Mouse (Mus musculus) hindbrain, embryonic 11.5 days (tissue): ENCODE results near the gene Gm43064. TPM values are rescaled to one million over a fixed set of nuclear protein-coding genes. Genes with fewer than 3 reads are reported as not detected.

Source experiments
- ATAC-seq: fragments of 200-750 bp; cut with Nextera tagmentation; 2 replicates; pipeline ENCODE4 v1.8.0; 2017; ENCODE audit warnings: mild to moderate bottlenecking, moderate TSS enrichment, moderate library complexity; ENCODE audit not compliant: low FRiP score
- DNase-seq: peaks from one replicate; pipeline ENCODE4 v3.0.0-alpha.2; 2015; ENCODE audit warnings: low spot score
- H3K27ac ChIP-seq: fragments of 300-500 bp; sonication (generic); 2 replicates; pipeline ENCODE4 v1.5.1; 2014; ENCODE audit warnings: mild to moderate bottlenecking, low read depth, low read length
- H3K27me3 ChIP-seq: fragments of 300-500 bp; sonication (generic); 2 replicates; pipeline ENCODE4 v1.6.1; 2014; ENCODE audit warnings: mild to moderate bottlenecking, low read length, moderate library complexity, mixed read lengths; ENCODE audit not compliant: control insufficient read depth, insufficient read depth
- H3K36me3 ChIP-seq: fragments of 300-500 bp; sonication (generic); 2 replicates; pipeline ENCODE4 v1.6.1; 2014; ENCODE audit warnings: mild to moderate bottlenecking, low read length, moderate library complexity, mixed read lengths; ENCODE audit not compliant: control insufficient read depth, insufficient read depth
- H3K4me1 ChIP-seq: fragments of 300-500 bp; sonication (generic); replicated peaks from 2 replicates; pipeline ENCODE4 v1.6.1; 2014; ENCODE audit warnings: low read length, mixed read lengths; ENCODE audit not compliant: control insufficient read depth, insufficient read depth
- H3K4me2 ChIP-seq: fragments of 300-500 bp; sonication (generic); replicated peaks from 2 replicates; pipeline ENCODE4 v1.6.1; 2014; ENCODE audit warnings: mild to moderate bottlenecking, low read depth, low read length
- H3K4me3 ChIP-seq: fragments of 300-500 bp; sonication (generic); 2 replicates; pipeline ENCODE4 v1.5.1; 2014; ENCODE audit warnings: low read depth, low read length
- H3K9ac ChIP-seq: fragments of 300-500 bp; sonication (generic); 2 replicates; pipeline ENCODE4 v1.6.1; 2014; ENCODE audit warnings: low read depth, low read length
- H3K9me3 ChIP-seq: fragments of 300-500 bp; sonication (generic); 2 replicates; pipeline ENCODE4 v1.6.1; 2016; ENCODE audit warnings: low read length; ENCODE audit not compliant: control insufficient read depth
- WGBS: fragments of 180-500 bp; shearing (Covaris S2); extraction: QIAGEN DNeasy Blood & Tissue Kit; methylation state at CpG from one replicate; pipeline ENCODE4 v1.1.7; 2014; 5-methylcytosine and 5-hydroxymethylcytosine counted together
- polyA plus RNA-seq: library from polyadenylated mRNA; unstranded; fragments of >200 nt; fragmentation: Nextera tagmentation; extraction: Ambion mirVana; gene quantifications from 2 replicates; pipeline ENCODE4 v1.2.1, GENCODE M21; 2014

Gm43064 gene
- polyA plus RNA-seq, 1 experiment from 2014 or later = 0.37 TPM

- no peaks in the 10 kb centered on the region for H3K9me3 ChIP-seq
- ATAC-seq (no peak), DNase-seq (no peak)
- no peak overlapping the region for H3K4me2 ChIP-seq
- H3K4me3 ChIP-seq = no peak overlapping the region
- no peak overlapping the region for H3K9ac ChIP-seq
- no peaks in the 10 kb centered on the region for H3K4me1 ChIP-seq
- no peak overlapping the region for H3K27ac ChIP-seq
- H3K36me3 ChIP-seq = no peaks in the 10 kb centered on the region
- H3K27me3 ChIP-seq = no peaks in the 10 kb centered on the region
- 88% methylated on average over 4 of the region's 4 CpGs for WGBS
These were observed 58.6 kb downstream of the Gm43064 start for GRCm38 (mm10) chr3:103868008-103868407.

GRCm38 (mm10) chr3:103872663-103873098 lies 63.3 kb downstream of the Gm43064 start:
- WGBS = 58% methylated on average over 3 of the region's 3 CpGs
- H3K4me1 ChIP-seq = no peaks in the 10 kb centered on the region
- no peak overlapping the region for H3K4me3 ChIP-seq
- DNase-seq = no peak
- H3K4me2 ChIP-seq = no peak overlapping the region
- H3K36me3 ChIP-seq = no peaks in the 10 kb centered on the region
- ATAC-seq = no peak
- no peaks in the 10 kb centered on the region for H3K9me3 ChIP-seq
- H3K27me3 ChIP-seq = no peaks in the 10 kb centered on the region
- H3K9ac ChIP-seq = no peak overlapping the region
- no peak overlapping the region for H3K27ac ChIP-seq

- 71% methylated on average over 7 of the region's 7 CpGs for WGBS
These were observed 65.0 kb downstream of the Gm43064 start for GRCm38 (mm10) chr3:103874329-103874728.

GRCm38 (mm10) chr3:103885946-103886345 lies 76.6 kb downstream of the Gm43064 start:
- no peaks in the 10 kb centered on the region for H3K4me1 ChIP-seq

More at GRCm38 (mm10) chr3:103874329-103874728, 65.0 kb downstream of the Gm43064 start:
- Histone ChIP-seq H3K4me2 (no peak overlapping the region), H3K36me3 (no peaks in the 10 kb centered on the region), H3K4me3 (no peak overlapping the region), H3K9ac (no peak overlapping the region), H3K4me1 (no peaks in the 10 kb centered on the region), H3K27me3 (no peaks in the 10 kb centered on the region), H3K27ac (no peak overlapping the region), H3K9me3 (no peaks in the 10 kb centered on the region)
- no peak for ATAC-seq
- no peak for DNase-seq

GRCm38 (mm10) chr3:103887581-103887980 lies 78.2 kb downstream of the Gm43064 start:
- H3K4me3 ChIP-seq = no peak overlapping the region
- WGBS = 43% methylated on average over 3 of the region's 3 CpGs
- no peak overlapping the region for H3K4me2 ChIP-seq
- H3K27me3 ChIP-seq = no peaks in the 10 kb centered on the region
- ATAC-seq (no peak), DNase-seq (peak; percentile 63)
- no peak overlapping the region for H3K27ac ChIP-seq
- no peaks in the 10 kb centered on the region for H3K36me3 ChIP-seq
- H3K4me1 ChIP-seq = no peaks in the 10 kb centered on the region
- no peak overlapping the region for H3K9ac ChIP-seq
- H3K9me3 ChIP-seq = no peaks in the 10 kb centered on the region

More at GRCm38 (mm10) chr3:103885946-103886345, 76.6 kb downstream of the Gm43064 start:
- H3K4me2 ChIP-seq = no peak overlapping the region
- no peak overlapping the region for H3K27ac ChIP-seq
- H3K27me3 ChIP-seq = no peaks in the 10 kb centered on the region
- H3K4me3 ChIP-seq = no peak overlapping the region
- ATAC-seq (no peak), DNase-seq (no peak)
- WGBS = 87% methylated on average over 11 of the region's 11 CpGs
- no peaks in the 10 kb centered on the region for H3K36me3 ChIP-seq
- H3K9me3 ChIP-seq = no peaks in the 10 kb centered on the region
- no peak overlapping the region for H3K9ac ChIP-seq

Other genes with a start within 250 kb of the Gm43064 start
- 2.7 and 3.1 TPM in 2 replicates for gene Syt6, start 234.3 kb upstream of the Gm43064 start, polyA plus RNA-seq
- 0.22 TPM in 1 of 2 replicates, not detected in the other for gene Atg4a-ps, start 163.5 kb upstream of the Gm43064 start, polyA plus RNA-seq
- gene Olfml3, start 71.6 kb upstream of the Gm43064 start, polyA plus RNA-seq = 12.4 and 13.3 TPM in 2 replicates
- not detected in 2 replicates for gene Gm10964, start 70.2 kb upstream of the Gm43064 start, polyA plus RNA-seq
- 14.9 and 17.4 TPM in 2 replicates for gene Hipk1, start 18.0 kb upstream of the Gm43064 start, polyA plus RNA-seq
- gene Dclre1b, start 129 bp upstream of the Gm43064 start, polyA plus RNA-seq = 31.4 and 40.3 TPM in 2 replicates
- gene Ap4b1, start 53 bp upstream of the Gm43064 start, polyA plus RNA-seq = 24.7 and 25.2 TPM in 2 replicates
- 0.18 and 0.65 TPM in 2 replicates for gene Bcl2l15, start 23.0 kb downstream of the Gm43064 start, polyA plus RNA-seq
- 0.08 TPM in 1 of 2 replicates, not detected in the other for gene Ptpn22, start 50.2 kb downstream of the Gm43064 start, polyA plus RNA-seq
- gene Rsbn1, start 104.5 kb downstream of the Gm43064 start, polyA plus RNA-seq = 20.0 and 22.7 TPM in 2 replicates
- gene Phtf1, start 158.5 kb downstream of the Gm43064 start, polyA plus RNA-seq = 49.3 and 53.0 TPM in 2 replicates